Mouse (Mus musculus) kidney, embryonic 16.5 days (tissue): ENCODE results near the gene Hnrnpf. TPM values are rescaled to one million over a fixed set of nuclear protein-coding genes. Genes with fewer than 3 reads are reported as not detected.

Experiments used
- ATAC-seq: fragments of 200-750 bp; cut with Nextera tagmentation; 2 replicates; pipeline ENCODE4 v1.8.0; 2017; ENCODE audit warnings: moderate TSS enrichment; ENCODE audit not compliant: low FRiP score, low TSS enrichment
- H3K27ac ChIP-seq: fragments of 300-500 bp; sonication (generic); 2 replicates; pipeline ENCODE4 v1.5.1; 2014; ENCODE audit warnings: low read length
- H3K27me3 ChIP-seq: fragments of 300-500 bp; sonication (generic); 2 replicates; pipeline ENCODE4 v1.6.1; 2014; ENCODE audit warnings: low read length, control low read depth, mixed read lengths; ENCODE audit not compliant: insufficient read depth
- H3K36me3 ChIP-seq: fragments of 300-500 bp; sonication (generic); 2 replicates; pipeline ENCODE4 v1.6.1; 2014; ENCODE audit warnings: low read length, control low read depth, mixed read lengths; ENCODE audit not compliant: insufficient read depth
- H3K4me1 ChIP-seq: fragments of 300-500 bp; sonication (generic); 2 replicates; pipeline ENCODE4 v1.6.1; 2014; ENCODE audit warnings: low read length, control low read depth, mixed read lengths; ENCODE audit not compliant: insufficient read depth
- H3K4me2 ChIP-seq: fragments of 300-500 bp; sonication (generic); replicated peaks from 2 replicates; pipeline ENCODE4 v1.6.1; 2014; ENCODE audit warnings: low read depth, low read length
- H3K4me3 ChIP-seq: fragments of 300-500 bp; sonication (generic); 2 replicates; pipeline ENCODE4 v1.5.1; 2014; ENCODE audit warnings: mild to moderate bottlenecking, low read length
- H3K9ac ChIP-seq: fragments of 300-500 bp; sonication (generic); replicated peaks from 2 replicates; pipeline ENCODE4 v1.6.1; 2014; ENCODE audit warnings: low read length
- H3K9me3 ChIP-seq: fragments of 300-500 bp; sonication (generic); 2 replicates; pipeline ENCODE4 v1.6.1; 2016; ENCODE audit warnings: low read length, control low read depth
- whole genome bisulfite sequencing: fragments of 180-500 bp; shearing (Covaris S2); extraction: QIAGEN DNeasy Blood & Tissue Kit; methylation state at CpG from one replicate; pipeline ENCODE4 v1.1.7; 2014; 5-methylcytosine and 5-hydroxymethylcytosine counted together
- polyA plus RNA-seq: library from polyadenylated mRNA; unstranded; fragments of >200 nt; fragmentation: Nextera tagmentation; extraction: Ambion mirVana; gene quantifications from 2 replicates; pipeline ENCODE4 v1.2.1, GENCODE M21; 2015

The Hnrnpf gene
- polyA plus RNA-seq, 1 experiment from 2014 or later = 842 TPM

DNA sequence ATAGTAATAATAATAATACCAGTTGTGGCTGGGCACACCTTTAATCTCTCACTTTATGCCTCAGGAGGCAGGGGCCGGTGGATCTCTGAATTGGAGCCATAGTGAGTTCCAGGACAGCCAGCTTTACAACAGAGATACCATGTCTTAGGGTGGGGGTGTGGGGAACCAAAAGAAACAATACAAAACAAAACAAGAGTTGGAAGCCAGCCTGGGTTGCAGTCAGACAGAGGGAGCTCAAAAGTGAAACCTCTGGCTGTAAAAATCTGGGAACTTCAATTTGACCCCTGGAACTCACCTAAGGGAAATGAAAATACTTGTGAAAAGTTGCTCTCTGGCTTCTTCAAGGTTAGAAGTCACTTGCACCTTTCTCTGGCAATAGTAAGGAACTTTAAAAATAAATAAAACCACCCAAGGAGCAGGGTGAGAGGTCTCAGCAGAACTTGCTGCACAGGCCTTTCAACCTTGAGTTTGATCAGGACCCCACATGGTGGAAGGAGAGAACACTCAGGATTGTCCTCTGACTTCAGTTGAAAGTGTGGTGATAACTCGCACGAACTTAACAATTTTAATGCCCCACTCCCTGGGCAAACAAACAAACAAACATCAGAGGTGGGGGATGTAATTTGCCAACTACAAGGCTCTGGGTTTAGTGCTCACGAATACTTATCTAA lies 5.3 kb downstream of the Hnrnpf start:
- no peak for ATAC-seq
- peak overlapping the region; percentile 91 for H3K27ac ChIP-seq
- peaks cover 25% of the 10 kb centered on the region for H3K4me1 ChIP-seq
- WGBS = 18% methylated on average over 4 of the region's 4 CpGs
- H3K4me3 ChIP-seq = peak overlapping the region; percentile 91
- H3K27me3 ChIP-seq = no peaks in the 10 kb centered on the region
- H3K9me3 ChIP-seq = no peaks in the 10 kb centered on the region
- peak overlapping the region; percentile 66 for H3K4me2 ChIP-seq
- H3K36me3 ChIP-seq = no peaks in the 10 kb centered on the region
- peak overlapping the region; percentile 78 for H3K9ac ChIP-seq

DNA sequence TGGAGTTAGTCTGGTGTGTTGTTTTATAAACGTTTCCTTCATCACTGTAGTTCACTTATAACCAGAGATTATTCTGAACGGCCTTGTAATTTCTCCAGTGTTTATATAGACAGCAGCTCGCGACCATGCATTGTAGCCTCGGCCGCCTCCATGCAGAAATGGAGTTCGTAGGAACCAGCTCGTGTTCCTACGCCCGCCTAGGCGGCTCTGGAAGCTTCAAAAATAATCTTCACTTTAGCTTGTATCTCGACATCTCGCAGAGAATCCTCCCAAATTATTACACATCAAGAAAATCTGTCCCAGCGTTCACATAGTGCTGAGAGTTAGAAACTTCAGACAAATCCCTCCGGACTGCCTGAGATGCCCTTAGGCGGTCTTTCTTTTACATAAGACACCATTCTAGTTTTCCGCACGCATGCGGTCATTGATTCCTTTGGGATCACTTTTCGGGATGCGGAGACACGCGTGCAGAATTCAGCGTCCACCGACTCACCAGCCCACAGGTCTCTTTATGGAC lies 5.9 kb downstream of the Hnrnpf start:
- peak; percentile 28; the same call in 1 of the 2 replicates for ATAC-seq
- no peaks in the 10 kb centered on the region for H3K36me3 ChIP-seq
- whole genome bisulfite sequencing = under 1% methylated on average over 25 of the region's 25 CpGs

DNA sequence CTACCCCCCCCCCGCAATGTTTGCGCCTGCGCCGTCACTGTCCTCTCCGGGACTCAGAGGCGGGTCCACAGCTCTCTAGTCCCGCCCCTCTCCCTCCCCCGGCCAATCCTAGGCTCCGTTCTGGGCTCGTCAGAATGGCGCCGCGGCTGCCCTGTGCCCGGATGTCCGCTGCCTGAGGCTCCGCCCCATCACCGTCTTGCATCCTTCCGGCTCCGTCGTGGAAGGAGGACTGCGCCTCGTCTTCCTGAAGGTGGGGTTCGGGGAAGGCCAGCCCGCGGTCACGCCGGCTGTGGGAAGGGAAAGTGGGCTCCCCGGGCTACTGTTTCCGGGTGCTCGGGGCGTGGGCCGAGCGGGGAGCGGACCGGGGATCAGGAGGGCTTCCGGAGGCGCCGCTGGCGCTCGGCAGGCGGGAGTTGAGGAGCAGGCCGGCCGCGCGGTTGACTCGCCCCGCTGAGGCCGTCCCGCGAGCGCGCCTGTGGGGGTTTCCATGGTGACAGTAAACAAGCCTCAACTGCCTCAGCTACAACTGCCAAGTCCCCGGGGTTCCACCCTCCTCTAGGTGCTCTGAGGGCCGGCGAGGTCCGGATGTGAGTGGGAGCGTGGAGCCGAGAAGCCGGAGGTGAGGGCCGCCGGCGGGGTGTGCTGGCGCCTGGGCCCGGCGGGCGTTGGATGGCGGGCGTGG lies 6.6 kb downstream of the Hnrnpf start:
- Histone ChIP-seq H3K9me3 (no peaks in the 10 kb centered on the region), H3K4me2 (peak overlapping the region; percentile 85), H3K36me3 (no peaks in the 10 kb centered on the region), H3K27me3 (no peaks in the 10 kb centered on the region), H3K4me1 (peaks cover 29% of the 10 kb centered on the region), H3K4me3 (peak overlapping the region; percentile 91), H3K9ac (peak overlapping the region; percentile 94), H3K27ac (peak overlapping the region; percentile 93)
- WGBS = under 1% methylated on average over 56 of the region's 68 CpGs
- ATAC-seq = peak; percentile 97

More for the DNA sequence above, 5.9 kb downstream of the Hnrnpf start:
- H3K27me3 ChIP-seq = no peaks in the 10 kb centered on the region
- H3K4me1 ChIP-seq = peaks cover 29% of the 10 kb centered on the region
- peak overlapping the region; percentile 91 for H3K27ac ChIP-seq
- H3K4me2 ChIP-seq = peak overlapping the region; percentile 66
- H3K4me3 ChIP-seq = peak overlapping the region; percentile 91
- H3K9me3 ChIP-seq = no peaks in the 10 kb centered on the region
- H3K9ac ChIP-seq = peak overlapping the region; percentile 78

DNA sequence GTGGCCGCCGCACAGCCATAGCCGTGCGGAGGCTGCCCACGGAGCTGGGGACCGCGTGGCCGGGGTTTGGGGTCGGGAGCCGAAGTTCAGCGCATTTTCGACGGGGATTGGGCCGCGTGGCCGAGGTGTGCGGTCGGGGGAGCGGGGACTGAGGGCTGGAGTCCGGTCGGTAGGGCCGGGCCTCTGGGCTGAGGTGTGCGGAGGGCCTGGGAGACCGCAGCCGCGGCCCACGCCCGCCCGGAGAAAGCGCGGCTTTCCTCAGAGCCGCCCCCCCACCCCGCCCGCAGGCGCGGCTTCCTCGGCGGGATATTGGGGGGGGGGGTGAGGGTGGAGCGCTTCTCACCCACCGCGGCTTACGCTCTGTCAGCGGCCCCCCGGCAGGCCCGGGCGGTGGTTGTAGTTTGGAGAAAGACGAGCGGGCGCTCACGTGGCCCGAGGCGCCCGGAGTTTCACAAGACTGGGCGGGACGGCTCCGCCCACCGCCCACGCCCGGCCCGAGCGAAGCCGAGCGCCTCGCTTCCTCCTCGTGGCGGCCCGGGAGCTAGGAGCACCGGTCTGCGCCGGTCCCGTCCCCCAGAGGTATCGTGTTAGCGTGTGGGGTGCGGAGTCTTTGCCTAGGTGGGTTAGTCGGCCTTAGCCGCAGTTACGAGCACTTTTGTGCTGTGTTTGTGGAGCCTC lies 7.3 kb downstream of the Hnrnpf start:
- peak overlapping the region; percentile 93 for H3K27ac ChIP-seq

DNA sequence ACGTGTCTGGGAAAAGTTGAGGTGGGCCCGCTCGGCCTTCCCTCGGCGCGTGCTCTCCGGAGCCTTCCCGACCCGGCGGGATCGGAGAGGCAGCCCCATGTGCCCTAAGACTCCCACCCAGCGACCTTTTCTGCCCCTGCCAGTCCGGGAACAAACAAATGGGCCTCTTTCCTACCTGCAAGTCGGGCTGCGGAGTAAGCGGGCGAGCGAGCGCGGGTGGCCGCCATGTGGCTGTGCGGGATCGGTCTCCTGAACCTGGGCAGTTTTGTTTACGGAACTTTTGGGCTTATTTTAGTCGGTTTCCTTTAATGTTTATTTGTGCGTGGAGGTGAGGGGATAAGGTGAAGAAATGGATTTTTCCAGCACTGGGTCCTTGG lies 7.8 kb downstream of the Hnrnpf start:
- no peaks in the 10 kb centered on the region for H3K36me3 ChIP-seq
- H3K27me3 ChIP-seq = no peaks in the 10 kb centered on the region
- peak overlapping the region; percentile 93 for H3K27ac ChIP-seq
- peak overlapping the region; percentile 94 for H3K9ac ChIP-seq
- H3K4me1 ChIP-seq = peaks cover 29% of the 10 kb centered on the region
- 0% methylated on average over 26 of the region's 26 CpGs for WGBS
- peak overlapping the region; percentile 91 for H3K4me3 ChIP-seq
- no peaks in the 10 kb centered on the region for H3K9me3 ChIP-seq
- no peak for ATAC-seq
- H3K4me2 ChIP-seq = peak overlapping the region; percentile 85

More for the DNA sequence above, 7.3 kb downstream of the Hnrnpf start:
- Histone ChIP-seq H3K4me1 (peaks cover 29% of the 10 kb centered on the region), H3K36me3 (no peaks in the 10 kb centered on the region), H3K4me2 (peak overlapping the region; percentile 85), H3K9me3 (no peaks in the 10 kb centered on the region), H3K27me3 (no peaks in the 10 kb centered on the region), H3K9ac (peak overlapping the region; percentile 94), H3K4me3 (peak overlapping the region; percentile 91)
- peak; percentile 77 for ATAC-seq
- under 1% methylated on average over 71 of the region's 77 CpGs for WGBS

DNA sequence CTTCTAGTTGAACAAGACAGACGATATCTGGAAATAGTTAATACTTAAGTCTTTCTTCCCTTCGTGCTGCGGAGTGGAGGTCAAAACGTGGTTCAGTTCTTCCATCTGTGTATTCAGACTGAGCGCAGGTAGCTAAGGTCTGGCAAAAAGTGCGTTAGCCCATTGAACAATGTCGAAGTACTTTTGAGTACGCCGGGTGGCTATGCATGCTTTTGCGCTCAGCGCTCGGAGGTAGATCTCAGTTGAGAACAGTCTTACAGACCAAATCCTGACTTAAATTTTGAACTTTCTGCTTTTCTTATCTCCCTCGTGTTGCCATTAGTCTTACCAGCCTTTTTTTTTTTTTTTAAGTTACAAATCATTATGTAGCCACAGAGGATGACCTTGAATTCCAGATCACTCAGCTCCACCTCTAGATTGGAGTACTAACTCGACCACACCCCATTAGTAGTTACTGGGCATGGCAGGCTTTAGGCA lies 8.3 kb downstream of the Hnrnpf start:
- peak overlapping the region; percentile 91 for H3K4me3 ChIP-seq
- H3K9ac ChIP-seq = peak overlapping the region; percentile 94
- H3K36me3 ChIP-seq = no peaks in the 10 kb centered on the region
- peaks cover 29% of the 10 kb centered on the region for H3K4me1 ChIP-seq
- peak overlapping the region; percentile 85 for H3K4me2 ChIP-seq
- 0% methylated on average over 14 of the region's 14 CpGs for WGBS
- no peaks in the 10 kb centered on the region for H3K27me3 ChIP-seq
- no peak for ATAC-seq
- H3K9me3 ChIP-seq = no peaks in the 10 kb centered on the region
- peak overlapping the region; percentile 93 for H3K27ac ChIP-seq

DNA sequence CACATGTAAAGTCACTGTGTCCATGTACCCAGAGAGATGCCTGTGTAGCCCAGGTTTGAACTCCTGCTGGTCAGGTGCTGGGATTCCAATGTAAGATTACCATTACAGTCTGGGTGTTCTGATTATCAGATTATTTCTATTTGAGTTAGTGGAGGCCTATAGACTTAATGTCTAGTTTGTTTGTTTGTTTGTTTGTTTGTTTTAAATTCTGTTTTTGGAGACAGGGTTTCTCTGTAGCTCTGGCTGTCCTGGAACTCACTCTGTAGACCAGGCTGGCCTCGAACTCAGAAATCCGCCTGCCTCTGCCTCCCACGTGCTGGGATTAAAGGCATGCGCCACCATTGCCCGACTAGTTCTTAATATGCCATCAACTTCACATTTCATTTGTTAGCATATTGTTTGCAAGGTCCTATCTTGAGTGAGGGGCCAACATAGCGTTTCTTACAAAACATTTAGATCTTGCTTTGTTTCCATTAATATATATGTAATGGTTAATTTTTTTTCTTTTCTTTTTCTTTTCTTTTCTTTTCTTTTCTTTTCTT lies 10.1 kb downstream of the Hnrnpf start:
- Histone ChIP-seq H3K9ac (no peak overlapping the region), H3K4me2 (peak overlapping the region; percentile 85; the same call in 1 of the 2 replicates), H3K4me1 (peaks cover 32% of the 10 kb centered on the region), H3K27ac (no peak overlapping the region), H3K27me3 (no peaks in the 10 kb centered on the region), H3K36me3 (no peaks in the 10 kb centered on the region), H3K4me3 (peak overlapping the region; percentile 91), H3K9me3 (no peaks in the 10 kb centered on the region)
- WGBS = 83% methylated on average over 6 of the region's 6 CpGs
- ATAC-seq = no peak

DNA sequence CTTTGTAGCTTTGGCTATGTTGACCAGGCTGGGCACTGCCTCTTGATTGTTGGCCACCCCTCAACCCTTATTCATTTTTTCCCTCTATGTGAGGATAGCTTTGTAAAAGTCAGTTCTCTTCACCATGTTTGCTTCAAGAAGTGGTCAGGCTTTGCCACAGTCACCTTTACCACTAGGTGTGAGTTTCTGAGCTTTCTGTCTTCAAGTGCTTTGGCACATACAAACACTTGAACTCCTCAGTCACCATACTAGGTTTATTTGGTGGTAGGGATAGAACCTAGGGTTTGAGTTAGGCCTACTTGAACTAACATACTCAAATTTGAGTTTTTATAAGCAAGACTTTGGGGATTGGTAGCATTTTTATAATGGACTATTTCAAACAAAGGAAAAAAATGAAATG lies 14.4 kb downstream of the Hnrnpf start:
- peaks cover 4% of the 10 kb centered on the region; the same call in 1 of the 2 replicates for H3K36me3 ChIP-seq
- no peaks in the 10 kb centered on the region for H3K27me3 ChIP-seq
- no peak overlapping the region for H3K27ac ChIP-seq
- ATAC-seq = no peak
- H3K4me2 ChIP-seq = no peak overlapping the region
- no peak overlapping the region for H3K9ac ChIP-seq
- no peaks in the 10 kb centered on the region for H3K9me3 ChIP-seq
- H3K4me1 ChIP-seq = peaks cover 35% of the 10 kb centered on the region
- H3K4me3 ChIP-seq = no peak overlapping the region

DNA sequence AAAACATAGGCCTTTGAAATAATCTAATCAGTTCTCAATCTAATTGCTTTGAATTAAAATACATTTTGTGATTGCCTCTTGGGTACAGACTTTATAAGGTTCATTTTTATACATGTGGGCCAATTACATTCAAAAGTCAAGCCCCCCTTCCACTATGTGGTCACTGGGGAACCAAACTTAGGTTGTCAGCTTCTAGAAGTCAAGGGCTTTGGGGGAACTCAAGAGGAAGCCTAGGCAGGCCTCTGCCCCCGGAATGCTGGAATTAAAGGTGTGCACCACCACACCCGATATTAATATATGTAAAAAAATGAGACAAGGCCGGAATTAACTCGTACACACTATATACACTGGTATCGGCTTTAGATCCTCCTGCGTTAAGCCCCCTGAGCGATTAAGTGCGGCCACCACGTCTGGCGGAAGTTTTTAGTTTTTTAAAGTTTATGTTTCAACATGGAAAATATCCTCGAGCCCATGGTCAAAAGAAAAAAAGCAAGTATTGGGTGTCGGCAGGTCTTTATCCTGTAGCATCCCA lies 16.1 kb downstream of the Hnrnpf start:
- Histone ChIP-seq H3K27ac (peak overlapping the region; percentile 99), H3K9me3 (no peaks in the 10 kb centered on the region), H3K4me2 (peak overlapping the region; percentile 96), H3K4me1 (peaks cover 42% of the 10 kb centered on the region), H3K4me3 (peak overlapping the region; percentile 80), H3K27me3 (no peaks in the 10 kb centered on the region), H3K9ac (peak overlapping the region; percentile 87), H3K36me3 (peaks cover 4% of the 10 kb centered on the region; the same call in 1 of the 2 replicates)
- no peak for ATAC-seq
- WGBS = under 1% methylated on average over 12 of the region's 12 CpGs
